Mouse (Mus musculus) neural tube, embryonic 12.5 days (tissue): ENCODE data around the gene Lrrc4c. TPM values are rescaled to one million over a fixed set of nuclear protein-coding genes. Genes with fewer than 3 reads are reported as not detected.

Experiments
- ATAC-seq: fragments of 200-750 bp; cut with Nextera tagmentation; 2 replicates; pipeline ENCODE4 v1.8.0; 2017; ENCODE audit warnings: low read depth, mild to moderate bottlenecking, moderate TSS enrichment, moderate library complexity; ENCODE audit not compliant: low FRiP score
- H3K27ac ChIP-seq: fragments of 300-500 bp; sonication (generic); 2 replicates; pipeline ENCODE4 v1.5.1; 2016
- H3K27me3 ChIP-seq: fragments of 300-500 bp; sonication (generic); replicated peaks from 2 replicates; pipeline ENCODE4 v1.6.1; 2016; ENCODE audit warnings: mild to moderate bottlenecking
- H3K36me3 ChIP-seq: fragments of 300-500 bp; sonication (generic); 2 replicates; pipeline ENCODE4 v1.6.1; 2016; ENCODE audit warnings: mild to moderate bottlenecking
- H3K4me1 ChIP-seq: fragments of 300-500 bp; sonication (generic); 2 replicates; pipeline ENCODE4 v1.6.1; 2016
- H3K4me2 ChIP-seq: fragments of 300-500 bp; sonication (generic); replicated peaks from 2 replicates; pipeline ENCODE4 v1.6.1; 2016; ENCODE audit warnings: mild to moderate bottlenecking
- H3K4me3 ChIP-seq: fragments of 300-500 bp; sonication (generic); 2 replicates; pipeline ENCODE4 v1.5.1; 2016
- H3K9ac ChIP-seq: fragments of 300-500 bp; sonication (generic); 2 replicates; pipeline ENCODE4 v1.6.1; 2016; ENCODE audit warnings: mild to moderate bottlenecking
- H3K9me3 ChIP-seq: fragments of 300-500 bp; sonication (generic); 2 replicates; pipeline ENCODE4 v1.6.1; 2016; ENCODE audit warnings: mild to moderate bottlenecking
- WGBS: fragments of 180-500 bp; shearing (Covaris S2); methylation state at CpG from one replicate; pipeline ENCODE4 v1.1.7; 2016; 5-methylcytosine and 5-hydroxymethylcytosine counted together
- polyA plus RNA-seq: library from polyadenylated mRNA; unstranded; fragments of >200 nt; fragmentation: Nextera tagmentation; extraction: Ambion mirVana; gene quantifications from 2 replicates; pipeline ENCODE4 v1.2.1, GENCODE M21; 2016

Lrrc4c gene
- polyA plus RNA-seq, 1 experiment from 2014 or later, result 14.1 TPM

DNA sequence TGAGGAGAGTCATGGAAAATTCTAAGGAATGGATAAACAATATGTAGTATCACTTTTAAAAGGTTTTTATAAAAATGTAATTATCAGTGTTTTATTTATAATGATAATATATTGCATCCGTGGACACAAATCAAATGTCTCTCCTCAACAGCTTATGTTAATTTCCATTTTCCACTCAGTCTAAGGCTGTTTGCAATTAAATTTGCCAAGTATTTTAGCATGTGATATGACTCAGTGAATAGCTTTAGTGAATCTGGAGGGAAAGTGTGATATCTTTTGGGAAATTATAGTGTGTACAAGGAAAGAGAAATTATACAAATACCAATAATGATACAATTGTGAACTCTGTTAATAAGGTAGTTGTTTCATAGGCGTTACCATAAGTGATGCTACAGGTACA, 1207.1 kb downstream of the Lrrc4c start:
- H3K9ac ChIP-seq, result no peak overlapping the region
- WGBS, result 94% methylated on average over 2 of the region's 2 CpGs
- H3K4me1 ChIP-seq, result no peaks in the 10 kb centered on the region

DNA sequence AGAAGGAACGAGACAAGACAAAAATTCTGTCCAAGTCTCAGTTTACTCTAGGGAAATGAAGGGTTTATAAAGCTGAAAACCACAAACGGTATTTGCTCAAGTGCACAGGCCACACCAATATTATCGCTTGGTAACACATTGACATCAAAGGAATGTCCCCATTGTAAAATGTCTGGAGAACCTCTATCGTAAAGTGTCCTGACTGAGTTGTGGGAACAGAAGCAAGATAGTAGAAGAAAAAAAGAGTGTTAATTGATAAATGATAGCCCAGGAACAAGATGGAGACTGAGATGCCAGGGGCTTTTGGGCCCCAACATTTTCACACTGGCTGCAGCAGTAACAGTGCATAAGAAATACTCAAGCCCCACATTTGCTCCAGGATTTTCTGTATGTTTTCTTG, 1212.7 kb downstream of the Lrrc4c start:
- Histone ChIP-seq H3K4me1 (no peaks in the 10 kb centered on the region), H3K4me3 (no peak overlapping the region), H3K27me3 (no peaks in the 10 kb centered on the region), H3K9me3 (no peaks in the 10 kb centered on the region), H3K4me2 (no peak overlapping the region), H3K9ac (no peak overlapping the region), H3K27ac (no peak overlapping the region), H3K36me3 (no peaks in the 10 kb centered on the region)
- ATAC-seq, result no peak
- 65% methylated on average over 4 of the region's 4 CpGs for WGBS

More for the DNA sequence above, 1207.1 kb downstream of the Lrrc4c start:
- H3K4me2 ChIP-seq, result no peak overlapping the region
- no peak for ATAC-seq
- H3K4me3 ChIP-seq, result no peak overlapping the region
- no peaks in the 10 kb centered on the region for H3K27me3 ChIP-seq
- no peaks in the 10 kb centered on the region for H3K36me3 ChIP-seq
- no peaks in the 10 kb centered on the region for H3K9me3 ChIP-seq
- H3K27ac ChIP-seq, result no peak overlapping the region

DNA sequence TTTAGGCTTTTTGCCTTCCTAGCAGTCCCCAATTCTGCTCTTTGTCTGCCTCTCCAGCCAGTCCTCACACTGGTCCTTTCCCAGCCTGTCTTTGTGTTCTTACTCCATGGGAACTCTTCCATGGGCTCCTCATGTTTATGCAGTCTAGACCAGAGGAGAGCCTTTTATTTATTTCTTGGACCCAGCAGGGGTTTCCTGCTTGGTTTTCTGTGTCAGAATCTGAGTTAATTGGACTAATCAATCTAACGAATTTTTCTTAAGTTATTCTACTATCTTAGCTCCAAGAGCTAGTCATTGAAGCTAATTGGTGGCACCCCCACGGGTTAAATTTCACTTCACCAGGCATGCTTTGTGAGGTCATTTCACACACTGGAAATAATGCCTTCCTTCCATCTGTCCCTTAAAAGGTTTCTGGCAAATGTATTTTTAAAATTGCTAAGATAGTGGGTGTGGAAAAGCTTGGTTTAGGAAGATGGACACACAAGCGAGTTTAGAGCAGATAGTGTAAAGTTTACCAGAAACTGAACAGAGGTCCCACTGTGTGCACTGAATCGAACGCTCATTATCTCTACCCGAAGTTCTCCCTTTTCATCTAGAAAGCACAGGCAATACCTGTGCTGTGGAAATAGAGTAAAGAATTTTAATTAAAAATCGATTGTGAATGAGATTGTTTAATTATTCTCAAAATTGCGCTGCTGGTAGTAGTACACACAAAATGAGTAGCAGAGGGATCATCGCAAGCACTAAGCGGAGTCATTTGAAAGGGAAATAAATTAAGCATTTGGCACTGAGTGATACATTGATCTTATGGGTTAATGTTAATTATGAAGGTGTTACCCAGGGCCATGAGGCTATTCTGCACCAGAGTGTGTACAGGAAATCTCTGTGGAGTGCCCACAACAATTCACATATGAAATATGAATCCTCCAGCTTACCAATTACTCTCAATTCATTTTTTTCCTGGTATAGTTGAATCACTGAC, 1226.0 kb downstream of the Lrrc4c start:
- H3K4me1 ChIP-seq, result peaks cover 3% of the 10 kb centered on the region; the same call in 1 of the 2 replicates
- no peaks in the 10 kb centered on the region for H3K27me3 ChIP-seq
- no peak overlapping the region for H3K4me3 ChIP-seq
- H3K4me2 ChIP-seq, result no peak overlapping the region
- peak; percentile 81 for ATAC-seq
- no peak overlapping the region for H3K9ac ChIP-seq
- H3K9me3 ChIP-seq, result no peaks in the 10 kb centered on the region
- H3K27ac ChIP-seq, result no peak overlapping the region
- 65% methylated on average over 10 of the region's 10 CpGs for WGBS
- no peaks in the 10 kb centered on the region for H3K36me3 ChIP-seq

DNA sequence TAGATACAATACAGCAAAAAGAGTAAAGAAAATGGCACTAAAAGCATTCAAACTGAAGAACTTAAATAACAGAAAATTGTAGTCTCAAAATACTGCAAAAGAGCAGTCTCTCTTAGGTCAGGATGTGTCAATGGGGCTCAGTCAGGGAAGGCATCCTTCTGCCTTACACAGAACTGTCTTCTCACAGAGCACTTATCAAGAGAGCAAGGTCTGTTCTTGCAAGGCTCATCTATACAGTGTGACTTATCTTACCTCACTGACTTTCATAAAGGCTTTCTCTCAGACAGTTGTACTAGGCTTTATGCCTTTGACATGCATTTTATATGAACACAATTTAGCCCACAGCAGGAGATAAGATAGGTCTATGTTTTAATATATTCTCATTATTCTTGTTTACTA, 1226.7 kb downstream of the Lrrc4c start:
- no peaks in the 10 kb centered on the region for H3K27me3 ChIP-seq
- no peak overlapping the region for H3K4me3 ChIP-seq
- H3K36me3 ChIP-seq, result no peaks in the 10 kb centered on the region
- no peak overlapping the region for H3K27ac ChIP-seq
- peaks cover 3% of the 10 kb centered on the region; the same call in 1 of the 2 replicates for H3K4me1 ChIP-seq
- no peaks in the 10 kb centered on the region for H3K9me3 ChIP-seq
- ATAC-seq, result no peak
- no peak overlapping the region for H3K4me2 ChIP-seq
- no peak overlapping the region for H3K9ac ChIP-seq

DNA sequence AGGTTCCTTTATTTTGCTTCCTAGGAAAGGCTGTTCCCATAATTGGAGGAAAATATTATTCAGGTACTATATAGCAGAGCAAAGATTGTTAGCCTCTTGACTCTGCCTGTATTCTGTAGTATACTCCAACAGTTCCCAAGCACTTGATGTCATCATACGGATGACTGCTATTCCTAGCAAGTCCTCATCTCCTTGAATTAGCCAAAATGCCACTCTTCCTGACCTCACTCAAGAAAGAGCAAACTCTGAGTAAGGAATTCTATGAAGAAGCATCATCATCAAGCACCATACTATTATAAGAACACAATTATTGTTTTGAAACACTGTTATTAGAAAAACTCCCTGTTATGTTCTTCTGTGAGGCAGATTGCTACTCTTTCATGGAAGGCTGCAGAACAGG, 1228.0 kb downstream of the Lrrc4c start:
- Histone ChIP-seq H3K27me3 (no peaks in the 10 kb centered on the region), H3K9ac (no peak overlapping the region), H3K4me3 (no peak overlapping the region), H3K27ac (no peak overlapping the region), H3K4me1 (peaks cover 3% of the 10 kb centered on the region; the same call in 1 of the 2 replicates), H3K9me3 (no peaks in the 10 kb centered on the region), H3K4me2 (no peak overlapping the region), H3K36me3 (no peaks in the 10 kb centered on the region)
- 90% methylated on average over 1 of the region's 1 CpGs for WGBS
- no peak for ATAC-seq

DNA sequence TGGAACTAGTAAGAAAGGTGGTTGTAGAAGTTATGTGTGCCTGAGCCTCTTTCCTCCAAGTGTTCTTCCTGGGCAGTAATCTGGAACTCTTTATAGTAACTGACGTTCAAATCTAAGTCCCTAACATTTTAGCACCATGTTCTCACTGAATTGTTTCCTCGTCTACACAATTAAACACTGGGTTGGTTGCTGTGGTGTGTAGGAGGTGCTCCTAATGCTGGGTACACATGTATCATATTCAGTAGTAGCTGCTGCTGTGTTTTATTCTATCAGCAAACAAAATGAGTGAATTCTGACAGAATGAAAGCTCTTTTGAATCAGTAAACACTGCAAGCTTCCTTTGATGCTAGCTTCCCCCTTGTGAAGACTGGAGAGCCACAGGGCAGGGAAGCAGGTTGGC, 1246.5 kb downstream of the Lrrc4c start:
- Histone ChIP-seq H3K4me2 (no peak overlapping the region), H3K4me1 (no peaks in the 10 kb centered on the region), H3K36me3 (no peaks in the 10 kb centered on the region), H3K27ac (no peak overlapping the region), H3K27me3 (no peaks in the 10 kb centered on the region), H3K9me3 (no peaks in the 10 kb centered on the region), H3K9ac (no peak overlapping the region), H3K4me3 (no peak overlapping the region)
- ATAC-seq, result no peak
- 56% methylated on average over 2 of the region's 2 CpGs for WGBS

DNA sequence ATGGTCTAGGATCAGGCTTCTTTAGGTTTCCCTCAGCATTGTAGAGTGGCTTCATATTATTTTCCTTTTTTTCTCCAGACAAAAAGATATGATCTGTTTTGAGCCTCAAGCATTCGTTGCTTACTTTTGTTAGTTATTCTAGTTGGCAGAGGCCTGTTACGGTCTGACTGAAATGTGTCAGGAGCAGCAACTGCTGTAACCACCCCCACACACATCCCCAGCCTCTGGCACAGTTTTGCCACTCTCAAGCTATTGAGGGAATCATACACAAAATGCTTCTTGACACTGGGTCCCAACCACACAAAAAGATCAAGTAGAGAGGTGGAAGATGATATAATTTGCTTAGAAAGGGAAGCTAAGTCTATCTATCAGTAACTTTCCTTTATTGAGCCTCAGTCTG, 1251.0 kb downstream of the Lrrc4c start:
- Histone ChIP-seq H3K9ac (no peak overlapping the region), H3K9me3 (no peaks in the 10 kb centered on the region), H3K4me1 (no peaks in the 10 kb centered on the region), H3K27me3 (no peaks in the 10 kb centered on the region), H3K27ac (no peak overlapping the region), H3K4me2 (no peak overlapping the region), H3K36me3 (no peaks in the 10 kb centered on the region), H3K4me3 (no peak overlapping the region)
- no peak for ATAC-seq
- 89% methylated on average over 2 of the region's 2 CpGs for WGBS

DNA sequence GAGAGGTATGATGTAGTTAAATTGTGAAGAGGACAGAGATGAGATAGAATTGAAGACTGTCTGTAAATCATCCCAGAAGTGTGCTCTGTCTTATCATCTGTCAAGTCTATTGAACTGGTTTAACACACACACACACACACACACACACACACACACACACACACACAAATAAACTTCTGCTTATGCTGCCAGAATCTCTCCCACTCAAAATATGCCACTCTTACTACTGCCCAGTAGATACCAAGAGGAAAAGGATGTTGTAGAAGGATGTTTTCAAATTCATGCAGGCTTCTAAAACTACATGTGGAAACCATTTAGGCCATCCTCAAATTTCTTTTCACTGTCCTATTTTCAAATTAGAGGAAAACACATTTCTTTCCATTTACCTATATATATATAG, 1257.0 kb downstream of the Lrrc4c start:
- H3K9ac ChIP-seq, result no peak overlapping the region
- ATAC-seq, result no peak
- no peak overlapping the region for H3K4me3 ChIP-seq
- H3K27me3 ChIP-seq, result no peaks in the 10 kb centered on the region
- H3K9me3 ChIP-seq, result no peaks in the 10 kb centered on the region
- H3K4me2 ChIP-seq, result no peak overlapping the region
- H3K36me3 ChIP-seq, result no peaks in the 10 kb centered on the region
- no peaks in the 10 kb centered on the region for H3K4me1 ChIP-seq
- H3K27ac ChIP-seq, result no peak overlapping the region

DNA sequence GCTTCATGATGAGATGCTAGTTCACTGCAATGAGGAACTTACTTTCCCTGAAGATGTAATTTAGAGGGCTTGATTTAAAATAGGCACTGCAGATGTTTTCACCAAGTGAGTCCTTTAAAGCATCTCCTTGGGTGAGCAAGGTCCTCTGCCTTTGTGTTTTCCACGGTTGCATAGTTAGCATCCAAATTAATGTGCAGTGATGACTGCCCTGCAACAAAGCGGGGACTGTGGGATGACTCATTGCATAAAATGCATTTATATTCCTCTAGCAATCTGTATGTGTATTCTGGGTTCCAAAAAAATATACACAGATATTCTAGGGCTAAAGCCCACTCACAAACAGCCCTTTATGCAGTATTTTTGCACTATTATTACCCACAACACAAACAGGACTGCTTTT, 1263.2 kb downstream of the Lrrc4c start:
- H3K4me3 ChIP-seq, result no peak overlapping the region
- no peaks in the 10 kb centered on the region for H3K4me1 ChIP-seq
- no peak overlapping the region for H3K9ac ChIP-seq
- no peaks in the 10 kb centered on the region for H3K27me3 ChIP-seq
- ATAC-seq, result no peak
- H3K27ac ChIP-seq, result no peak overlapping the region
- 54% methylated on average over 2 of the region's 2 CpGs for WGBS
- H3K36me3 ChIP-seq, result no peaks in the 10 kb centered on the region
- no peaks in the 10 kb centered on the region for H3K9me3 ChIP-seq
- H3K4me2 ChIP-seq, result no peak overlapping the region

DNA sequence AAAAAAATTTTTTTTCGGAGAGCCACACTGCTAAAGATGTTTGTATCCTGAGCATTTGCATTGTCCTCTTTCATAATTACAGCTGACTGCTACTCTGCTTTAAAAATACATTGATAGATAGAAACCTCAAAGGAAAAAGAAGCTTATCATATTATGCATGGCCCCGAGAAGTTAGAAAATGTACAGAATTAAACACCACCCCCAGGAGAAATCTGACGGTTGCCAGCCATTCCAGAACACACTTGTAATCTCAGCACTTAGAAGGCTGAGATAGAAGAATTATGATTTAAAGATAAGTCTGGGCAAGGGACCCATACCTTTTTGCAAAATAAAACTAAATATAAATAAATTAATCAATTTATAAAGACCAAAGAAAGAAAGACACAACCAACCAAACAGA, 1268.4 kb downstream of the Lrrc4c start:
- no peak overlapping the region for H3K4me2 ChIP-seq
- H3K27ac ChIP-seq, result no peak overlapping the region
- no peak overlapping the region for H3K4me3 ChIP-seq
- H3K9me3 ChIP-seq, result no peaks in the 10 kb centered on the region
- H3K27me3 ChIP-seq, result no peaks in the 10 kb centered on the region
- ATAC-seq, result no peak
- H3K4me1 ChIP-seq, result no peaks in the 10 kb centered on the region
- no peak overlapping the region for H3K9ac ChIP-seq
- WGBS, result 92% methylated on average over 3 of the region's 3 CpGs
- H3K36me3 ChIP-seq, result no peaks in the 10 kb centered on the region

DNA sequence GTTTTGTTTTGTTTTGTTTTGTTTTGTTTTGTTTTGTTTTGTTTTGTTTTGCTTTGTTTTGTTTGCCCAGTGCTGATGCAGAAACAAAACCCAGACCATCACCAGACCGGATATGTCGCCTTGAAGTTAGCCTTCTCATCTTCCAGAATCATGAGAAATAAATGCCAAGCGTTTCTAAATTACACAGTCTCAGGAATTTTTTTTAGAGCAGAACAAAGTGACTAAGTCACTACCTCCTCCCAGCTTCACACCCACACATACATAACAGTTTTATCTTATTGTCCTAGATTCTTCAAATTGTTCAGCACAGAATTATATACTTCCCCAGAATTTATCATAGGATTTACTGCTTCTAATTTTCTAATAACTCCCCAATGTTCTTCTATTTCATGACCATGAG, 1272.6 kb downstream of the Lrrc4c start:
- Histone ChIP-seq H3K4me1 (no peaks in the 10 kb centered on the region), H3K4me3 (no peak overlapping the region), H3K36me3 (no peaks in the 10 kb centered on the region), H3K4me2 (no peak overlapping the region), H3K9ac (no peak overlapping the region), H3K9me3 (no peaks in the 10 kb centered on the region), H3K27ac (no peak overlapping the region), H3K27me3 (no peaks in the 10 kb centered on the region)
- ATAC-seq, result no peak
- WGBS, result 91% methylated on average over 3 of the region's 3 CpGs

DNA sequence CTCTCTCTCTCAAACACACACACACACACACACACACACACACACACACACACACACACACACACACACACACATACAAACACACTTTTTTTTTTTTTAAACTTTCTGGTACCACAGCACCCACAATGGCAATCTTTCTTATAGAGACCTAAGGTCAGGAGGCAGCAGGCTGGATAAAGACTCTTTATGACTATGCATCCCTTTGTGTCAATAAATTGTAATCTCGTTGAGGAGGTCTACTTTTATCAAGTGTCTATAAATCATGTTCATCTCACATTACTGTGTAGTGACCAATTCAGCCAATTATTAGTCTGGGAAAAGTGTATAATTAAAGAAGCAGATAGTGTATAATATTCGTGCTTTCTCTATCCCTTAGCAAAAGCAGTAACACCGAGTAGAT, 1286.2 kb downstream of the Lrrc4c start:
- H3K4me3 ChIP-seq, result no peak overlapping the region
- peak; percentile 59; the same call in 1 of the 2 replicates for ATAC-seq
- no peaks in the 10 kb centered on the region for H3K36me3 ChIP-seq
- H3K4me2 ChIP-seq, result no peak overlapping the region
- H3K9me3 ChIP-seq, result no peaks in the 10 kb centered on the region
- peaks cover 4% of the 10 kb centered on the region; the same call in 1 of the 2 replicates for H3K4me1 ChIP-seq
- no peak overlapping the region for H3K27ac ChIP-seq
- no peaks in the 10 kb centered on the region for H3K27me3 ChIP-seq
- WGBS, result 36% methylated on average over 3 of the region's 3 CpGs
- no peak overlapping the region for H3K9ac ChIP-seq
